Mouse (Mus musculus): ENCODE data around the gene Prr19. TPM values are rescaled to one million over a fixed set of nuclear protein-coding genes. Genes with fewer than 3 reads are reported as not detected.

Prr19 gene
- total RNA-seq, 2 experiments from 2014 or later = 0.27 TPM; not detected in 1

- intact Hi-C loops (cut with DNase I) = no loop called here
- H3K27ac ChIP-seq = peak overlapping the region; percentile 89; the same call in 1 of the 2 replicates
- TF ChIP-seq CTCF (IDR thresholded peaks at IDR 0.05) = no peak
- peak overlapping the region; percentile 58 for H3K4me3 ChIP-seq
- no peak for DNase-seq (ENCODE audit: extremely low spot score in 1 of 2, low spot score in 2 of 2)
These were observed 31.5 kb upstream of the Prr19 start for GRCm38 (mm10) chr7:25269545-25270271.

GRCm38 (mm10) chr7:25270652-25271633, 30.3 kb upstream of the Prr19 start:
- intact Hi-C loops (cut with DNase I) = no loop called here
- TF ChIP-seq CTCF (IDR thresholded peaks at IDR 0.05) = no peak
- H3K27ac ChIP-seq = no peak overlapping the region
- DNase-seq (ENCODE audit: extremely low spot score in 1 of 2, low spot score in 2 of 2) = no peak
- H3K4me3 ChIP-seq = no peak overlapping the region

GRCm38 (mm10) chr7:25271651-25272444, 29.4 kb upstream of the Prr19 start:
- intact Hi-C loops (cut with DNase I) = no loop called here
- Histone ChIP-seq H3K4me3 (no peak overlapping the region), H3K27ac (no peak overlapping the region)
- no peak for DNase-seq (ENCODE audit: extremely low spot score in 1 of 2, low spot score in 2 of 2)
- TF ChIP-seq CTCF (IDR thresholded peaks at IDR 0.05) = no peak

- Histone ChIP-seq H3K4me3 (no peak overlapping the region), H3K27ac (no peak overlapping the region)
- intact Hi-C loops (cut with DNase I) = no loop called here
- TF ChIP-seq CTCF (IDR thresholded peaks at IDR 0.05) = no peak
- DNase-seq (ENCODE audit: extremely low spot score in 1 of 2, low spot score in 2 of 2) = no peak
These were observed 28.6 kb upstream of the Prr19 start for GRCm38 (mm10) chr7:25272445-25273258.

- no peak overlapping the region for H3K4me3 ChIP-seq
- no peak for TF ChIP-seq CTCF (IDR thresholded peaks at IDR 0.05)
- intact Hi-C loops (cut with DNase I) = no loop called here
- H3K27ac ChIP-seq = no peak overlapping the region
- no peak for DNase-seq (ENCODE audit: extremely low spot score in 1 of 2, low spot score in 2 of 2)
These were observed 27.7 kb upstream of the Prr19 start for GRCm38 (mm10) chr7:25273259-25274241.

GRCm38 (mm10) chr7:25274571-25274970, 26.6 kb upstream of the Prr19 start:
- intact Hi-C loops (cut with DNase I) = no loop called here
- TF ChIP-seq CTCF (IDR thresholded peaks at IDR 0.05) = no peak
- peak overlapping the region; percentile 32; the same call in 1 of the 2 replicates for H3K27ac ChIP-seq
- no peak for DNase-seq (ENCODE audit: extremely low spot score in 1 of 2, low spot score in 2 of 2)
- H3K4me3 ChIP-seq = no peak overlapping the region

GRCm38 (mm10) chr7:25274996-25275395, 26.2 kb upstream of the Prr19 start:
- H3K4me3 ChIP-seq = no peak overlapping the region
- intact Hi-C loops (cut with DNase I) = no loop called here
- no peak for TF ChIP-seq CTCF (IDR thresholded peaks at IDR 0.05)
- H3K27ac ChIP-seq = no peak overlapping the region; the same call in 1 of the 2 replicates
- DNase-seq (ENCODE audit: extremely low spot score in 1 of 2, low spot score in 2 of 2) = no peak

GRCm38 (mm10) chr7:25275555-25276298, 25.5 kb upstream of the Prr19 start:
- intact Hi-C loops (cut with DNase I) = no loop called here
- H3K4me3 ChIP-seq = no peak overlapping the region
- no peak for TF ChIP-seq CTCF (IDR thresholded peaks at IDR 0.05)
- DNase-seq (ENCODE audit: extremely low spot score in 1 of 2, low spot score in 2 of 2) = no peak
- H3K27ac ChIP-seq = no peak overlapping the region; the same call in 1 of the 2 replicates

GRCm38 (mm10) chr7:25277405-25277804, 23.8 kb upstream of the Prr19 start:
- intact Hi-C loops (cut with DNase I) = no loop called here
- DNase-seq (ENCODE audit: extremely low spot score in 1 of 2, low spot score in 2 of 2) = no peak
- TF ChIP-seq CTCF (IDR thresholded peaks at IDR 0.05) = no peak
- Histone ChIP-seq H3K4me3 (peak overlapping the region; percentile 63), H3K27ac (peak overlapping the region; percentile 98)
